Mouse (Mus musculus) cerebellum, postnatal 10 days (tissue): ENCODE measurements around the gene Irak4.

Experiments
- DNase-seq, 2 experiments: peaks; one replicate each; pipeline ENCODE4 v3.0.0; 2021; ENCODE audit warnings: mixed read lengths in 2 of 2

Irak4 gene

DNA sequence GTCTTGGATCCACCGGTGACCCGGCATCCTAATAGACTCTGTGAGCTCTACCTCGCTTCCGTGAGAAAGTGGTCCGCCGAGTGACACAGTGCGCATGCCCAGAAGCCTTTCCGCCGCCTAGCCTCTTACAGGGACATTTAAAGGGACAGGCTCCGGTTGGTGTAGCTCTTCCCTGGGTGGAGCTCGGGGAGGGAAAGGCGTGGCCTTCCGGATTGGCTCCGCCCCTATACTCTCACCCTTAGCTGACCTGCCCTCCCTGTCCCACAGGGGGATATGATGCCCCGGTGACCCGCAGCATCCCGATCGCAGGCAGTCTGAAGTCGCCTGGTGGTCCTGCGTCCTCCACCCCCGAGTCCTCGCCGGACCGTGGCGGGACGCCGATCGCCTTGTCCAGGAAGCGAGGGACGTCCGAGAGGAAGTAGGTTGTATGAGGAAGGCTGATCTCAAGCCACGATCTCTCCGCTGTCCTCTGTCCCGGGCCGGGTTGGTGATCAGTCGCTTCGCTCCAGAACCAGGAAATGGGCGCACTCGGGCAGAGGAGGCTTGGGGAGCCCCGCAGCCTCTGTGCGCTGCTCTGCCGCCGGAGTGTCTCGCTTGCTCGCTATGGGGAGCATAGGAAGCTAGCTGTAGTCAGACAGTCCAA, at the start of gene Irak4, which contains the start of gene Pus7l:
Irak4 (plus strand) TSS at position 235 of the 643 bp plus-strand sequence.
Pus7l (minus strand) TSS at position 139 of the 643 bp plus-strand sequence.
- peak; percentile 93 to 96 for DNase-seq

DNA sequence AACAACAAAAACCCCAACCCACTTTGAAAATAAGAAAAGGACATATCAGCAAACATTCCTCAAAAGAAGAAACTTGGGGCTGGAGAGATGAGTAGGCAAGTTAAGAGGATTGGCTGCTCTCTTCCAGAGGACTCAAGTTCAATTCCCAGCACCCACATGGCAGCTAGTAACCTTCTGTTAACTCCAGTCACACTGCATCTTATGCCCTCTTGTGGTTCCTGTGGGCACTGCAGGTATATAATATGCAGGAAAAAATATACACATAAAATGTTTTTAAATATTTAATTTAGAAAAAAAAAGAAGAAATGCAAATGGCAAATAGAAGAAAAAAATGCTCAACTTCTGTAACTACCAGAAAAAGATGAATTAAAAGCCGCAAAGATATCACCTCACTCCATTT, 49.0 kb upstream of the Irak4 start:
- DNase-seq = no peak

- peak; percentile 25 to 42 for DNase-seq
These were observed 47.5 kb upstream of the Irak4 start for GRCm38 (mm10) chr15:94495936-94496335.

- DNase-seq = no peak
These were observed 44.2 kb upstream of the Irak4 start for GRCm38 (mm10) chr15:94499260-94499659.

DNA sequence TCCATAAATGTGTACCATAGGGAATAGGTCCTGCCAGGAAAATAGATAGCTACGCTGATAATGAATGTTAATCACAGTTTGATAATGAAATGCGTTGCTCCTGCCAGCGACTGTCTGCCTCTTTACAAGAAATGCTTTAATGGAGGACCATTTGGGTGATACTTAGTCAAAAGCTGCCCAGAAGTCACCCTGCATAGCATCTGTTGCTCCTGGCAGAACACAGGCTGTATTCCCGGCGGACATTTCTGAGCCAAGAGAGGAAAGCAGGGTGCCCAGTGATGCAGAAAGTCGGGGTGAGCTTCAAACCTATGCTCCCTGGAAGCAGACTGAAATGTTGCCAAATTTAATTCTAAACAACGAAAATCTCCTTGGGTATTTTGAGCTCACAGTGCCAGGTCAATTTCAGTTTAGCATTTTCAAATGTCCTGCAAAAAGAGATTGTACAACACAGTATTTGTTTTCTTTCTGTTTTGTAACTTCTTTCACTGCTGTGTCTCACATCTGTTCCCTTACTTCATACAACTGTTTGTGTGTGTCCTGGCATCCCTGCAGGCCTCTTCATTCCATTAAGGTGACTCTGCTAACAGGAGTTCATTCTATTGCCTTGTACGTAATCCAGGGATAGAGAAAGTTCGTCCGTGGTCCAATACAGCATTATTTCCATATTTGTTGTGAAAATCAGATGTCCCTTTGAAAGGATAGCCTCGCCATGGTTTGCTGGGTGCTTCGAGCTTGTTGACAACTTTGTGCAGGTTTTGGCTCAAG, 39.8 kb upstream of the Irak4 start:
- peak; percentile 76 to 83 for DNase-seq

GRCm38 (mm10) chr15:94517913-94518491, 25.4 kb upstream of the Irak4 start:
- DNase-seq = no peak

DNA sequence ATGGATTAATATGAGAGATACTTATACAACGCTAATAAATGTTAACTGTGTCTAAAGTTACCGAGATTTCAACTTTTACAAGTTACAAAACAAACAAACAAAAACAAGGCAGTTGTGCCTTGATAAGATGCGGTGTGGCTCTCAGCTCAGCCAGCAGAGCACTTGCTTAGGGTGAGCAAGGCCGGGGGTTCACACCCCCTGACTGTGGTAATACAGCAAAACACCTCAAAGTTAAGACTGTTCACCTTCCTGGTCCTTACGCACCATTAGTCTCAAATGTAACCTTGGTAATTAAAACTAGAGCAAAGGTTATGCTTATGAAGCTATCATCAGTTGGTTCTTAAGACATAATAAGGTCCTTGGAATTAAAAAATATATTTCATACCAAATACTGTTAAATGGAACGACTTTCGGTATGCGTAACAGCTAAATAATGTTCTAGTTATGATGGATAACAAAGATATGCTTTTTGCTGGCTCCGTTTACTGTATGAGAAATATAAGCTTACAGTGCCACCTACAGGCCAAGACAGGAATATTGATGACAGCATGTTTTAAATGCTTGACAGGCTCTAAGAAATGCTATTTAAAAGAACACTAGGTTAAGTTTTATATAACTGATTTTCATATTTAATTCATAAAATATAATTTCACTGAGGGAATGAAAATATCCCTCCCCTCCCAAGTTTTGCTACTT, 23.1 kb upstream of the Irak4 start:
- peak; percentile 62 to 81 for DNase-seq

- no peak for DNase-seq
These were observed 22.5 kb upstream of the Irak4 start for GRCm38 (mm10) chr15:94520959-94521358.

DNA sequence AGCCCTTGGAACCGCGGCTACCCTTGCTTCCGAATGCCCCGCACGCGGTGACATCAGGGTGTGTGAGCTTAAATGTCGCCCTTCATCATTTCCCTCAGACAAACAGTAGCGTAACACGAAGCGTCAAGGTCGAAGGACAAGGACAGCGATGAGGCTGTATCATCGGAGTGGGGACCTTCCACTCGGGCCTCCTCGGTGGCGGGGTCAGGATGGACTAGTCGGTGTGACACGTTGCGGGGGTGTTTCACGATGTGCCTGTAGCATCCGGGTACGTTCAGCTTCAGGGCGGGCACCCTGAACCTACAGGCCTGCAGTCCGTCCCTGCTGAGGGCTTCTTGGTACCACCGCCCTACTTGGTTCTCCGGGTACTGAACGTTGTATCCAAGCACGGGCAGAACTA, 20.2 kb upstream of the Irak4 start:
- no peak for DNase-seq

DNA sequence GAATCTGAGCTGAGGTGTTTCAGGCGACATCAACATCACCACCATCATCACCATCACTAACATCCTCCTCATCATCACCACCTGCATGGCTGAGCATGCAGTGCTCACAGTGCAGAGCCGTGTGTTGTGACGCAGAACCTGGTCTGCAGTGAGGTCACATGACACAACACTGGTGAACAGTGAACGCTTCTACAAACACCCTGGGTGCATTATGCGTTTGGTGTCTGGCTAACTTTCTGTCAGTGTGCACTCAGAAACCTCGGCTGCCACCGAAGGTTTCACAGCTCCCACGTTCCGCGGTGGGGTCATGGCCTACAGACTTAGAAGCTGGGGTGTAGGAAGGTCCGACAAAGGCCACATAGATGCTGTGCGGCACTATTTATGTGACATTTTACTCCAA, 18.5 kb upstream of the Irak4 start:
- DNase-seq = no peak

GRCm38 (mm10) chr15:94530519-94530918, 12.9 kb upstream of the Irak4 start:
- no peak for DNase-seq

DNA sequence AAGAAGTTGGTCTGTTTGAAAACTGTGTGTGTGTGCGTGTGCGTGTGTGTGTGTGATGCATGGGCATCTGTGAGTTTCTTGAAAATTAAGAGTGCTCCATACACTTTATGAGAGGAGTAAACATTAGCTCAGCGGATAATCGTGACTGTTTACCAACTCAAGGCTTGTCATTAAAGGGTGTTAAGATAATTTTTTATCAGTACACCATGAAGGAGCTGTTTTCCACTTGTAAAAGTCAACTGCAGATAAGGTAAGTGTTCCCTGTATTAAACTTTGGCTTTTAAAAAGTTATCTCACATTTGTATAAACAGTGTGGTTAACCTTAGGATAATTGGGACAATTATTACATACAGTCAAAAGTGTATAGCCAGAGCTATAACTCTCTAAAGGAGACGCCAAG, 11.1 kb upstream of the Irak4 start:
- no peak for DNase-seq

- DNase-seq = no peak
These were observed 10.5 kb upstream of the Irak4 start for GRCm38 (mm10) chr15:94532956-94533355.

- no peak for DNase-seq
These were observed 7.9 kb upstream of the Irak4 start for GRCm38 (mm10) chr15:94535521-94535920.

GRCm38 (mm10) chr15:94539296-94539695, 4.1 kb upstream of the Irak4 start:
- no peak for DNase-seq

- no peak for DNase-seq
These were observed 655 bp upstream of the Irak4 start for GRCm38 (mm10) chr15:94542567-94543408.

DNA sequence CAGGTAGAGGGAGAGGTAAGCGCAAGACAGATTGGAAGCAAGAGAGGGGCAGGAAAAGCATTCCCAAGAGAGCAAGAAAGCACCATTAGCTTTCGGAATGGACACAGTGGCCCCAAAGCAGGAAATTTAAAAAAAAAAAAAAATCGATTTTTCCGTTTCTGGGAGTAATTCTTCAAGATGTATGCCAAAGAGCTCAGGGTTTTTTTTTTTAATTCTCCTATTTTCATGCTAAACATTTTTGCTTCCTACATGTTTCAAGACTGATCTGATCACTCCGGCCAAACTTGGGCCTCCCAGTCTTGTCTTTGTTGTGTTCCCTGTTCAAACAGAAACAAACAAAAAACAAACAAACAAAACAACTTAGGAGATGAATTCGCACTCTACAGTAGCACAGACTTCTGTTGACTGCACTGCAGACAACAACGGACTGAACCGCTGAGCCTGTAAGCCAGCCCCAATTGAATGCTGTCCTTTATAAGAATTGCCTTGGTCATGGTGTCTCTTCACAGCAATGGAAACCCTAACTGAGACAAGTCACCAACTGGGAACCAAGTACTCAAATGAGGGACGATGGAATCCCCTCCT, 701 bp downstream of the Irak4 start:
- DNase-seq = no peak

DNA sequence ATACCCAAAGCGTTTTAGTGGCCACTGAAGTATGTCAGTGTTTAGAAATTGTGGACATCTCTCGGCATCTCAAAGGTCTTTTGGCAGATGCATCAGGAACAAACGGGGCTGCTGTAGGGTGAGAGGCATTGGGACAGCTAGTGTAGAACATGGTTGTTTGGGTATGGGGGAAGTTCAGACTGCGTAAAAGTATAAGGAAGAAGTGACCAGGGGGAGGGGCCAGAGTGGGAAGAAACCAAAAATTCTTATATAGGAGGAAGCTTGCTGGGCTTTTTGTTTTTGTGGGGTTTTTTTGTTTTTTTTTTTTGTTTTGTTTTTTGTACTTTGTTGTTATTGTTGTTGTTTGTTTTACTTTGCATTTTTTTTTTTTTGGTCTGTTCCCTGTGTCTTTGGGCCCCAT, 1.4 kb downstream of the Irak4 start:
- no peak for DNase-seq

GRCm38 (mm10) chr15:94553536-94553935, 10.1 kb downstream of the Irak4 start:
- DNase-seq = no peak

GRCm38 (mm10) chr15:94557442-94557841, 14.0 kb downstream of the Irak4 start:
- peak; percentile 94 to 97 for DNase-seq

GRCm38 (mm10) chr15:94558895-94559656, 15.6 kb downstream of the Irak4 start:
- DNase-seq = no peak
